Mouse (Mus musculus) heart, adult 2 months (tissue): ENCODE measurements at regions not wholly inside any gene's neighbourhood (a gene's known extent, or its start where the extent isn't known, plus 50 kb on each side); places are given as distances from the start of the nearest gene placed in this dataset.

Experiments used
- EP300 ChIP-seq: fragments of 200-500 bp; IDR thresholded peaks from 2 replicates; pipeline ENCODE4 v1.6.1; 2011; ENCODE audit warnings: low read depth, low read length, control low read depth; ENCODE audit not compliant: insufficient read depth
- POLR2A ChIP-seq: fragments of 200-500 bp; IDR thresholded peaks from 2 replicates; pipeline ENCODE4 v1.6.1; 2011; ENCODE audit warnings: mild to moderate bottlenecking, low read depth, low read length, control low read depth; ENCODE audit not compliant: insufficient read depth

DNA sequence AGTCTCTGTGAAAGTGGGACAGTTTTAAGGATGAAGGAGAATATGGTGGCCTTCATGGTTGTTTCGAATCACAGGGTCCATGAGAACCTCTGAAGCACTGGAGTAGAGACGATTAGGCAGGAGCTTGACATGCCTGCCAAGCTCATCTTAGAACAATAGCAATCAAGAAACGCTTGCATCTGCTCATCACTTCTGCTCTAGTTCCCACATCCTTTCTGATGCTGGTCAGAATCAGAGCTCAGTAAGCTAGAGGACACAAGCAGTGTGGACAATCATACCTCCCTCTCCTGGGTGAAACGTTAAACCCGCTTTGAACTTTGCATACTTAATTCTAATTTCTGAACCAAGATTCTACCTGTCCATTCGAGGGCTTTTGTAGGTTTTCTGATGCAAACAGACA is 515.8 kb upstream of the Gm9747 start:
- TF ChIP-seq EP300 (no peak), POLR2A (no peak)
